Mouse (Mus musculus): ENCODE results near the gene Aars.
A peak's percentile ranks its signal among the peaks of the same experiment; 100 is the strongest.
"Not testable (repeated sequence)": the region's sequence is repeated elsewhere in the genome, so short reads cannot be mapped to it uniquely, and the experiment has no call there.

Aars gene

GRCm38 (mm10) chr8:111053827-111054518, 21.0 kb downstream of the Aars start:
- no peak for DNase-seq (ENCODE audit: low read depth in 1 of 2, low spot score in 2 of 2)

- DNase-seq (ENCODE audit: low read depth in 1 of 2, low spot score in 2 of 2), result no peak
Observed at GRCm38 (mm10) chr8:111055031-111055634, 22.2 kb downstream of the Aars start.

- no peak for DNase-seq (ENCODE audit: low read depth in 1 of 2, low spot score in 2 of 2)
Observed at GRCm38 (mm10) chr8:111055661-111056060, 22.7 kb downstream of the Aars start.

GRCm38 (mm10) chr8:111056158-111056663, 23.3 kb downstream of the Aars start, which contains the start of gene Exosc6:
Exosc6 (plus strand) TSS chr8:111056339.
- peak; percentile 64 to 81 for DNase-seq (ENCODE audit: low read depth in 1 of 2, low spot score in 2 of 2)

- DNase-seq (ENCODE audit: low read depth in 1 of 2, low spot score in 2 of 2), result no peak
Observed at GRCm38 (mm10) chr8:111056691-111057293, 23.8 kb downstream of the Aars start.

GRCm38 (mm10) chr8:111058946-111059572, 26.1 kb downstream of the Aars start:
- no peak for DNase-seq (ENCODE audit: low read depth in 1 of 2, low spot score in 2 of 2)

GRCm38 (mm10) chr8:111061688-111062071, 28.7 kb downstream of the Aars start:
- no peak for DNase-seq (ENCODE audit: low read depth in 1 of 2, low spot score in 2 of 2)

GRCm38 (mm10) chr8:111062072-111062757, 29.3 kb downstream of the Aars start:
- DNase-seq (ENCODE audit: low read depth in 1 of 2, low spot score in 2 of 2), result peak; percentile 57 to 83

GRCm38 (mm10) chr8:111062893-111063292, 29.9 kb downstream of the Aars start:
- no peak for DNase-seq (ENCODE audit: low read depth in 1 of 2, low spot score in 2 of 2)

GRCm38 (mm10) chr8:111066308-111066707, 33.4 kb downstream of the Aars start:
- DNase-seq (ENCODE audit: low read depth in 1 of 2, low spot score in 2 of 2), result no peak

- DNase-seq (ENCODE audit: low read depth in 1 of 2, low spot score in 2 of 2), result no peak
Observed at GRCm38 (mm10) chr8:111067439-111067838, 34.5 kb downstream of the Aars start.

- not testable (repeated sequence) for DNase-seq (ENCODE audit: low read depth in 1 of 2, low spot score in 2 of 2)
Observed at GRCm38 (mm10) chr8:111068660-111069059, 35.7 kb downstream of the Aars start.

GRCm38 (mm10) chr8:111075926-111076325, 43.0 kb downstream of the Aars start:
- DNase-seq (ENCODE audit: low read depth in 1 of 2, low spot score in 2 of 2), result no peak

- DNase-seq (ENCODE audit: low read depth in 1 of 2, low spot score in 2 of 2), result no peak
Observed at GRCm38 (mm10) chr8:111079461-111079860, 46.5 kb downstream of the Aars start.

GRCm38 (mm10) chr8:111079861-111080271, 46.9 kb downstream of the Aars start:
- no peak for DNase-seq (ENCODE audit: low read depth in 1 of 2, low spot score in 2 of 2)

- DNase-seq (ENCODE audit: low read depth in 1 of 2, low spot score in 2 of 2), result no peak
Observed at GRCm38 (mm10) chr8:111081580-111082258, 48.8 kb downstream of the Aars start.

- DNase-seq (ENCODE audit: low read depth in 1 of 2, low spot score in 2 of 2), result not testable (repeated sequence)
Observed at GRCm38 (mm10) chr8:111083936-111084335, 51.0 kb downstream of the Aars start.

- DNase-seq (ENCODE audit: low read depth in 1 of 2, low spot score in 2 of 2), result peak; percentile 19 to 49
Observed at GRCm38 (mm10) chr8:111090126-111090525, 57.2 kb downstream of the Aars start.

GRCm38 (mm10) chr8:111091706-111092105, 58.8 kb downstream of the Aars start:
- no peak for DNase-seq (ENCODE audit: low read depth in 1 of 2, low spot score in 2 of 2)

- not testable (repeated sequence) for DNase-seq (ENCODE audit: low read depth in 1 of 2, low spot score in 2 of 2)
Observed at GRCm38 (mm10) chr8:111092326-111092725, 59.4 kb downstream of the Aars start, which contains the start of gene Clec18a. Clec18a (minus strand) TSS chr8:111092426.

All from monocyte, adult 2 months (primary cell).